8 mouse cellular contexts compared by ENCODE assay signal in genomic region chr8:85430801-85431200, GRCm38 (mm10). TPM values are rescaled to one million over a fixed set of nuclear protein-coding genes. Genes with fewer than 3 reads are reported as not detected.
DNase-seq lines count a peak whose midpoint lies in the region; ATAC-seq lines count a peak whose summit lies in the region.

No protein-coding gene starts in this region.

- H3K4me2 ChIP-seq in forebrain, embryonic 13.5 days = peak overlapping the region; percentile 65
- H3K4me2 ChIP-seq in hindbrain, embryonic 14.5 days (replicated peaks) = peak overlapping the region; percentile 67
- H3K4me2 ChIP-seq in liver, embryonic 13.5 days = peak overlapping the region; percentile 78
- peak overlapping the region; percentile 59 for H3K4me2 ChIP-seq in neural tube, embryonic 13.5 days

- peak; percentile 28 for DNase-seq in urinary bladder, postnatal 14 days (ENCODE audit: low spot score)
- no peak for DNase-seq in urinary bladder, postnatal 10 days (ENCODE audit: low spot score)
- no peak for DNase-seq in hindbrain, embryonic 14.5 days (ENCODE audit: low spot score)
- no peak for DNase-seq in liver, embryonic 13.5 days
- DNase-seq in urinary bladder, adult 18-20 months (ENCODE audit: low spot score in 2 of 2) = no peak
- no peak for DNase-seq in frontal cortex, adult 2 months (ENCODE audit: extremely low spot score in 1 of 2, low spot score in 1 of 2)

- no peak for ATAC-seq in forebrain, embryonic 13.5 days
- ATAC-seq in hindbrain, embryonic 14.5 days (ENCODE audit: low FRiP score) = no peak
- ATAC-seq in liver, embryonic 13.5 days (ENCODE audit: low read depth) = no peak
- no peak for ATAC-seq in neural tube, embryonic 13.5 days (ENCODE audit: low read depth)

- peak overlapping the region; percentile 88 for H3K9ac ChIP-seq in forebrain, embryonic 13.5 days
- peak overlapping the region; percentile 77 for H3K9ac ChIP-seq in hindbrain, embryonic 14.5 days
- peak overlapping the region; percentile 46; the same call in 1 of the 2 replicates for H3K9ac ChIP-seq in liver, embryonic 13.5 days
- peak overlapping the region; percentile 90 for H3K9ac ChIP-seq in neural tube, embryonic 13.5 days

- H3K9me3 ChIP-seq in forebrain, embryonic 13.5 days (replicated peaks) = no peaks in the 10 kb centered on the region
- H3K9me3 ChIP-seq in hindbrain, embryonic 14.5 days (ENCODE audit: control insufficient read depth, low read length) = no peaks in the 10 kb centered on the region
- H3K9me3 ChIP-seq in liver, embryonic 13.5 days (replicated peaks) = no peaks in the 10 kb centered on the region
- H3K9me3 ChIP-seq in neural tube, embryonic 13.5 days = no peaks in the 10 kb centered on the region

- no peaks in the 10 kb centered on the region for H3K36me3 ChIP-seq in forebrain, embryonic 13.5 days (ENCODE audit: poor library complexity, severe bottlenecking)
- H3K36me3 ChIP-seq in hindbrain, embryonic 14.5 days (replicated peaks; ENCODE audit: control insufficient read depth, insufficient read depth) = no peaks in the 10 kb centered on the region; the same call in 1 of the 2 replicates
- peaks cover under 1% of the 10 kb centered on the region; the same call in 1 of the 2 replicates for H3K36me3 ChIP-seq in liver, embryonic 13.5 days
- H3K36me3 ChIP-seq in neural tube, embryonic 13.5 days = no peaks in the 10 kb centered on the region

- peaks cover 42% of the 10 kb centered on the region for H3K4me1 ChIP-seq in forebrain, embryonic 13.5 days
- H3K4me1 ChIP-seq in hindbrain, embryonic 14.5 days (replicated peaks; ENCODE audit: control insufficient read depth, insufficient read depth, low read length) = peaks cover 27% of the 10 kb centered on the region
- H3K4me1 ChIP-seq in liver, embryonic 13.5 days (replicated peaks) = peaks cover 73% of the 10 kb centered on the region
- H3K4me1 ChIP-seq in neural tube, embryonic 13.5 days (replicated peaks) = peaks cover 53% of the 10 kb centered on the region

- H3K27me3 ChIP-seq in forebrain, embryonic 13.5 days = no peaks in the 10 kb centered on the region
- no peaks in the 10 kb centered on the region for H3K27me3 ChIP-seq in hindbrain, embryonic 14.5 days (ENCODE audit: control insufficient read depth, insufficient read depth, low read length)
- H3K27me3 ChIP-seq in liver, embryonic 13.5 days = no peaks in the 10 kb centered on the region
- H3K27me3 ChIP-seq in neural tube, embryonic 13.5 days = no peaks in the 10 kb centered on the region

- H3K4me3 ChIP-seq in forebrain, embryonic 13.5 days = peak overlapping the region; percentile 80
- H3K4me3 ChIP-seq in hindbrain, embryonic 14.5 days (replicated peaks; ENCODE audit: low read length) = peak overlapping the region; percentile 71
- H3K4me3 ChIP-seq in liver, embryonic 13.5 days (replicated peaks) = peak overlapping the region; percentile 90
- H3K4me3 ChIP-seq in neural tube, embryonic 13.5 days = peak overlapping the region; percentile 65

- WGBS in forebrain, embryonic 13.5 days = 15% methylated on average over 3 of the region's 3 CpGs
- WGBS in hindbrain, embryonic 14.5 days = 30% methylated on average over 3 of the region's 3 CpGs
- WGBS in liver, embryonic 13.5 days (ENCODE audit: insufficient replicate concordance) = 40% methylated on average over 3 of the region's 3 CpGs
- WGBS in neural tube, embryonic 13.5 days = 27% methylated on average over 3 of the region's 3 CpGs

- no peak overlapping the region; the same call in 1 of the 2 replicates for H3K27ac ChIP-seq in forebrain, embryonic 13.5 days
- no peak overlapping the region for H3K27ac ChIP-seq in hindbrain, embryonic 14.5 days
- H3K27ac ChIP-seq in liver, embryonic 13.5 days = peak overlapping the region; percentile 32; the same call in 1 of the 2 replicates
- H3K27ac ChIP-seq in neural tube, embryonic 13.5 days (replicated peaks) = peak overlapping the region; percentile 40

RNA-seq across cellular contexts. Expression of gene 4921524J17Rik, which starts 1.8 kb away (rescaled TPM):
- polyA plus RNA-seq in forebrain, embryonic 13.5 days (2015; fragmentation: Nextera tagmentation; extraction: Ambion mirVana) = 53.4 and 60.3 TPM in 2 replicates
- polyA plus RNA-seq in hindbrain, embryonic 14.5 days (2014; fragmentation: Nextera tagmentation; extraction: Ambion mirVana) = 35.7 and 46.9 TPM in 2 replicates
- 21.4 and 26.1 TPM in 2 replicates for polyA plus RNA-seq in liver, embryonic 13.5 days (2015; fragmentation: Nextera tagmentation; extraction: Ambion mirVana)
- polyA plus RNA-seq in neural tube, embryonic 13.5 days (2015; fragmentation: Nextera tagmentation; extraction: Ambion mirVana) = 40.8 and 44.6 TPM in 2 replicates
- polyA plus RNA-seq in frontal cortex, adult 2 months (2012; rRNA removed) = 14.5 and 15.2 TPM in 2 replicates

RNA-seq across cellular contexts. Expression of gene Mylk3, which starts 44.7 kb away (rescaled TPM):
- 0.45 and 0.60 TPM in 2 replicates for polyA plus RNA-seq in forebrain, embryonic 13.5 days (2015; fragmentation: Nextera tagmentation; extraction: Ambion mirVana)
- polyA plus RNA-seq in hindbrain, embryonic 14.5 days (2014; fragmentation: Nextera tagmentation; extraction: Ambion mirVana) = 0.25 and 0.27 TPM in 2 replicates
- polyA plus RNA-seq in liver, embryonic 13.5 days (2015; fragmentation: Nextera tagmentation; extraction: Ambion mirVana) = 44.7 and 45.8 TPM in 2 replicates
- polyA plus RNA-seq in neural tube, embryonic 13.5 days (2015; fragmentation: Nextera tagmentation; extraction: Ambion mirVana) = 0.47 TPM in 2 replicates
- 1.1 and 2.8 TPM in 2 replicates for polyA plus RNA-seq in frontal cortex, adult 2 months (2012; rRNA removed)

Comparison
In these comparisons a context has a peak if more than half of its experiments do, and no peak if none do; other contexts are left out.
1. H3K27ac ChIP-seq: peak in liver, embryonic 13.5 days (single experiment) and neural tube, embryonic 13.5 days (single experiment); none in forebrain, embryonic 13.5 days (single experiment) and hindbrain, embryonic 14.5 days (single experiment).
2. RNA of gene Mylk3, which starts 44.7 kb away (polyA plus RNA-seq): 44.7 to 45.8 TPM in liver, embryonic 13.5 days; 1.1 to 2.8 TPM in frontal cortex, adult 2 months, 0.47 TPM in neural tube, embryonic 13.5 days, 0.45 to 0.60 TPM in forebrain, embryonic 13.5 days and 0.25 to 0.27 TPM in hindbrain, embryonic 14.5 days; every median in the first group is over 10 times any median in the second.
3. Peak in every context shown above with its lines, with median percentiles within 50 percentile points of each other: H3K4me2 ChIP-seq, H3K4me3 ChIP-seq and H3K9ac ChIP-seq.